Mouse (Mus musculus) embryo, embryonic 10 days (tissue): Measurements from ENCODE around the gene Gm12355.

Source experiments
- DNase-seq: peaks from one replicate; pipeline ENCODE4 v3.0.0-alpha.2; 2015; ENCODE audit warnings: low spot score

Gm12355 gene

GRCm38 (mm10) chr11:98602090-98602690 is 23.3 kb downstream of the Gm12355 start:
- peak; percentile 70 for DNase-seq

DNA sequence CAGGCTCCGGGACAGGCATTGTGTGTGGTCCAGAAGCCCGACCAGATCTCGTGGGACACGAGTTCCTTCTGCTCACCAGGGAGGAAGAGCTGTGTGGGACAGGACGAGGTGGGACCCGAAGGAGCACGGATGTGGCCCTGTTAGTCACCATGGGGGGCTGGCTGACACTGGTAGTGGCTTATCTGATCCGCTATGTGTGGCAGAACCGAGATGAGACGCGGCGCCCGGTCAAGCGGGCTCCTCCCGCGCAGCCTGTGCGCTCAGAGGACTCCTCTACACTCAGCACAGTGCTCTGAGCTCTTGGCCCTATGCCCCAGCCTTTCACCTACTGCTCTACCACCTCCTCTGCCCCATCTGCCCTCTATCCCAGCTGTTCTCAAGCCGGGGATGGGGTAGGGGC is 26.2 kb downstream of the Gm12355 start:
- DNase-seq = no peak

DNA sequence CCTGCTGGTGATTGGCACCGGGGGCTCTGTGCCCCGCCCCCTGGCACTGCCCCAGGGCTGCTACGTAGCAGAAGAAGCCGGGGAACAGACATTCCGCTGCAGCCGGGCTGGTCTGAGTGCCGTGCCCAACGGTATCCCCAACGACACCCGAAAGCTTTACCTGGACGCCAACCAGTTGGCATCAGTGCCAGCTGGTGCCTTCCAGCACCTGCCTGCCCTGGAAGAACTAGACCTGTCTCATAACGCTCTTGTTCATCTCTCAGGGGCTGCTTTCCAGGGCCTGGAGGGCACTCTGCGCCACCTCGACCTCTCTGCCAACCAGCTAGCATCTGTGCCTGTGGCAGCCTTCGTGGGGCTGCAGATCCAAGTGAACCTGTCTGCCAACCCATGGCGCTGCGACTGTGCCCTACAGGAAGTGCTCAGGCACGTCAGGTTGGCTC is 26.6 kb downstream of the Gm12355 start:
- DNase-seq = no peak

GRCm38 (mm10) chr11:98597991-98598390 is 27.5 kb downstream of the Gm12355 start, which contains the start of gene Lrrc3c:
Lrrc3c (plus strand) TSS chr11:98598291.
- DNase-seq = no peak

DNA sequence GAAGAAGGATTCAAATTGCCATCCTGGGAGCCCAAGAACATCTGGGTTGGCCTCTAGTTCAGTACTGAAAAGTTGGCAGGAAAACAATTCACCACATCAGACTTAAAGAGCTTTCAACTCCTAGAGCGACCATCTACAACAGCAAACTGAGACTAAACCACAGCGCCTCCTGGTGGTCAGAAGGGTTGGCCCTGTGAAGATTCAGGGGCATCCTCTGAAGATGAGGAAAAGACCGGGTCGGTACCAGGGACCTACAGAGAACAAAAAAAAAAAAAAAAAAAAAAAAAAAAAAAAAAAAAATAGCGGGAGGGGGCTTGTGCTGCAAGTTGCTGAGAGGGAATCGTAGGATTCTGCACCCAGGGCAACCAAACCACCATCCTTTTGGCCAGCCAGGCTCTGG is 28.1 kb downstream of the Gm12355 start:
- peak; percentile 81 for DNase-seq

DNA sequence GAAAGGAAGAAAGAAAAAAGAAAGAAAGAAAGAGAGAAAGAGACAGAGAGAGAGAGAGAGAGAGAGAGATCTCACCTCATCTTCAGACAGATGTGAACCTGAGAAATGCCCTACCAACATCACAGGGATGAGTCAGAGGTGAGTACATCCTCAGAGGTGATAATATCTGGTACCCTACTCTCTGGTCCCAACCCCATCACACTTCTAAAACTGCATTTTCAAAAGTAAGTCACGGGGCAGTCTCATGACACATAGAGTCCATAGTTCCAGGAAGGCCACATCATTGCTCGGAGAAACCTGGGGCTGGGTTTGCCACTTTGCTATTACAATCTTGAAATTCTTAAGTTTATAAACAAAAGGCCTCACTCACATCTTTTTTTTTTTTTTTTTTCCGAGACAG is 29.5 kb downstream of the Gm12355 start:
- no peak for DNase-seq

GRCm38 (mm10) chr11:98595473-98595872 is 30.0 kb downstream of the Gm12355 start:
- DNase-seq = no peak

DNA sequence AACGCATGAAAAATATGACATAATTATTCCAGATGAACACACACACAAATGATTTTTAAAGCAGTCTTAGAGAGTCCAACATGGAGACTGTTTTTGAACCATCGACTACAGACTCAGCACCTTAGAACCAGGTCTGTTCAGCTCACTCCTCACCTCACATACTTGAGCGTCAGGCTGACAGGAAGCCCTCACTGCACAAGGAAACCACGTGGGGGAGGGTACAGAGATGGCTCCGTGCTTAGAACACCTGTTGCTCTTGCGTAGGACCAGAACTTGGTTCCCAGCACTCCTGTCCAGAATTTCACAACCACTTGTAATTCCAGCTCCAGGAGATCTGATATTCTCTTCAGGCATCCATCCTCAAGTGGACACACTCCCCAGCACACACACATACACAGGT is 30.4 kb downstream of the Gm12355 start:
- no peak for DNase-seq

GRCm38 (mm10) chr11:98590548-98591445 is 34.7 kb downstream of the Gm12355 start:
- no peak for DNase-seq

- no peak for DNase-seq
These were observed 36.2 kb downstream of the Gm12355 start for GRCm38 (mm10) chr11:98589306-98589705.

- DNase-seq = no peak
These were observed 36.6 kb downstream of the Gm12355 start for GRCm38 (mm10) chr11:98588833-98589281.

- DNase-seq = peak; percentile 74
These were observed 37.5 kb downstream of the Gm12355 start for GRCm38 (mm10) chr11:98587684-98588546.

DNA sequence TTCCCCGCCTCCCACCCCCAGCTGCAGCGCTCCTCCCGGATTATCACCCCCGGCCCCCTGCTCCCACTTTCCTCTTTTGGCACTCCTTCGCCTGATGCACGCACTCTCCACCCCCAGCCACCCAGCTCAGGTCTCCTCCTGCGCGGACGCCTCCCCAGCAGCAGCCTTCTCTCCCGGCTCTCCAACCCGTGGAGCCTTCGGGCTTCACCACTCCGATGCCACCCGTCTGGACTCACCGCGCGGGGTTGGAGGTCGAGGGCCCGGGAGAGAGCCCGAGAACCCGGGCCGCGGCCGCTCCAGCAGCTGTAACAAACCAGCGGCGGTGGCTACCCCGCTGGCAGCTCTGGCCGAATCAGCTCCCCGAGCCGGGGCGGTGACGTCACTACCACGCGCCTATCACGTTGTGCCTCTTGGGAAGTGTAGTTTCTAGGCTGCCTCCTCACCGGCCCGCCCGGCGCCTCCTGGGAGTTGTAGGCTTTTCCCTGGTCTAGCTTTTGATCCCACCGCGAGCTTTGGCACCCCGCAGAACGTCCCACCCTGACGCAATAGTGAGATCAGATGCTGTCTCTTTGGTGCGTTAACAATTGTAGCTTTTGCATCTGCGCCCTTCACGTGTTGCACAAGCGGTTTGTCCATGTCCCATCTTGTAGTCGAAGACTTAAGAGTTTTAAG is 38.4 kb downstream of the Gm12355 start, which contains the start of gene Ormdl3:
Gene Ormdl3, minus strand, starts transcription at position 477 of the 672 bp plus-strand sequence.
- DNase-seq = peak; percentile 100

- DNase-seq = peak; percentile 30
These were observed 39.2 kb downstream of the Gm12355 start for GRCm38 (mm10) chr11:98586087-98586891.

DNA sequence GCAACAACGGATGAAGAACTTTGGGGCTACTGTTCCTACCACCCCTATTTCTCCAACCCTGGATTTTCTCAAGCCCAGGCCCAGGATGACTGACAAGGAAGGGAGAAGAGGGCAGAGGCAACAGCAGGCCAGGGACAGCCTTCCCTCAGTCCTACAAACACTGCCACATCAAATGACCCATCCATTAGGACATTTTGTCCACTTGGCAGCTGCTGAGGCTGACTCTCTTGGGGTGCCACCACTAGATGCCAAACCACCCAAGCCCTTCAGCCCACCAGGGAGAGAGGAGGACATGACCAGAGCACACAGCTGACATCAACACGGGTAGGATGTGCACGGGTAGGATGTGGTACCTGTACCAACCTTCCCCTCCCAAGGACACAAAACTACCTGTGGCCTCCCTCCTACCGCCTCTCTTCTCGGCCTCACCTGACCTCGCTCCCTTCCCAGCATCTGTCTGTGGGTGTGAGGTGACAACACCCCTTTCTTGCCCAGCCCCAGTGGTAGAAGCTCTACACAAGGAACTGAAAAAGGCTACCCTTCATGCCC is 40.8 kb downstream of the Gm12355 start:
- DNase-seq = no peak

GRCm38 (mm10) chr11:98584146-98584545 is 41.3 kb downstream of the Gm12355 start:
- no peak for DNase-seq

- no peak for DNase-seq
These were observed 41.9 kb downstream of the Gm12355 start for GRCm38 (mm10) chr11:98583571-98583970.

GRCm38 (mm10) chr11:98583265-98583552 is 42.3 kb downstream of the Gm12355 start:
- no peak for DNase-seq

- DNase-seq = no peak
These were observed 42.8 kb downstream of the Gm12355 start for GRCm38 (mm10) chr11:98582551-98583264.

DNA sequence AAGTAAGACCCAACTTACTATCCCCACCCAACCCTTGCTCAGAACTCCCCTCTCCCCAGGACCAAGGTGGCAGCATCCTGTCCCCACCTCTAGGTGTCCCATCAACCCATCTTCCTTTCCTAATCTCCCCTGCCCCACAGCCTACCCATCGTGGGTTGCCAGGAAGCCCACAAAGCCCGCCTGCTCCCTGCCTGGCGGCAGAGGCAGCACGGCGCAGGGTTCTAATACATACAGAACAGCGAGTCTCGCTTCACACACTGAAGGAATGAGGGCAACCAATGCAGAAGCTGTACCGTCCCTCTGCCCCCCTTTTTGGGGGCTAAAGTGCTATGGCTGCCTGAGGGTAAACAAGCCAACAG is 43.5 kb downstream of the Gm12355 start:
- no peak for DNase-seq
